Mouse (Mus musculus): ENCODE data around the gene Srgap3.

DNA sequence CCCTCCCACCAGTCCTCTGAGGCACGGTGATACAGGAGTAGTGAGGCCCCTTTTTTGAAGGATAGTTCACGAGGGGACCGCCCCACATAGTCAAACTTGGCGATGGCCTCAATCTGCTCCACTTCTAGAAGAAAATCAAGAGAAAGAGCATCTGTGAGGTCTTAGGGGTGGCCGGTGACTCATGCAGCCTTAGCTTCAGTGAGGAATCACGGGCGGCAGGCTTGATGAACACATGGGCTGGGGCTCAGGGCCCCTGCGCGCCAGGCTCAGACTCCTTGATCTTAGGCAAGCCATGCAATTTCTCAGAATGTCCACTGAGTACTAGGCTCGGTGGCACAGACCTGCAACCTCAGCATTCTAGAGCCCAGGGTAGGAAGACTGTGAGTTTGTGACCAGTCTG, 215.7 kb downstream of the Srgap3 start:
- TF ChIP-seq CTCF (conservative IDR thresholded peaks at IDR 0.05; ENCODE audit: insufficient read depth, insufficient read length, low read depth, low read length) (no peak), POLR2A (IDR thresholded peaks at IDR 0.05; ENCODE audit: low read depth, low read length) (no peak)

Data from kidney, adult 2 months (tissue).